Mouse (Mus musculus) midbrain, embryonic 13.5 days (tissue): ENCODE data around the gene Abat. TPM values are rescaled to one million over a fixed set of nuclear protein-coding genes. Genes with fewer than 3 reads are reported as not detected.

ENCODE experiments used
- ATAC-seq: fragments of 200-750 bp; cut with Nextera tagmentation; 2 replicates; pipeline ENCODE4 v1.8.0; 2017; ENCODE audit warnings: mild to moderate bottlenecking, moderate TSS enrichment, moderate library complexity
- H3K27ac ChIP-seq: fragments of 300-500 bp; sonication (generic); 2 replicates; pipeline ENCODE4 v1.5.1; 2015; ENCODE audit warnings: inconsistent platforms, mild to moderate bottlenecking, moderate library complexity
- H3K27me3 ChIP-seq: fragments of 300-500 bp; sonication (generic); 2 replicates; pipeline ENCODE4 v1.6.1; 2015; ENCODE audit warnings: mild to moderate bottlenecking, inconsistent platforms
- H3K36me3 ChIP-seq: fragments of 300-500 bp; sonication (generic); 2 replicates; pipeline ENCODE4 v1.6.1; 2015; ENCODE audit warnings: mild to moderate bottlenecking, inconsistent platforms
- H3K4me1 ChIP-seq: fragments of 300-500 bp; sonication (generic); replicated peaks from 2 replicates; pipeline ENCODE4 v1.6.1; 2015; ENCODE audit warnings: inconsistent platforms
- H3K4me2 ChIP-seq: fragments of 300-500 bp; sonication (generic); replicated peaks from 2 replicates; pipeline ENCODE4 v1.6.1; 2015; ENCODE audit warnings: moderate library complexity, mild to moderate bottlenecking, inconsistent platforms
- H3K4me3 ChIP-seq: fragments of 300-500 bp; sonication (generic); replicated peaks from 2 replicates; pipeline ENCODE4 v1.5.1; 2015; ENCODE audit warnings: mild to moderate bottlenecking, inconsistent platforms
- H3K9ac ChIP-seq: fragments of 300-500 bp; sonication (generic); replicated peaks from 2 replicates; pipeline ENCODE4 v1.6.1; 2015; ENCODE audit warnings: mild to moderate bottlenecking, inconsistent platforms
- H3K9me3 ChIP-seq: fragments of 300-500 bp; sonication (generic); 2 replicates; pipeline ENCODE4 v1.6.1; 2016; ENCODE audit warnings: mild to moderate bottlenecking, inconsistent platforms
- WGBS: fragments of 180-500 bp; shearing (Covaris S2); methylation state at CpG from one replicate; pipeline ENCODE4 v1.1.7; 2015; 5-methylcytosine and 5-hydroxymethylcytosine counted together
- polyA plus RNA-seq: library from polyadenylated mRNA; unstranded; fragments of >200 nt; fragmentation: Nextera tagmentation; extraction: Ambion mirVana; gene quantifications from 2 replicates; pipeline ENCODE4 v1.2.1, GENCODE M21; 2015

The Abat gene
- polyA plus RNA-seq = 55.2 and 61.4 TPM in 2 replicates

- H3K4me2 ChIP-seq = peak within 1 kb of the TSS; percentile 79
- H3K9me3 ChIP-seq = no peaks in the 10 kb centered on the region
- peaks cover 42% of the 10 kb centered on the region for H3K4me1 ChIP-seq
- peak within 1 kb of the TSS; percentile 64 for H3K4me3 ChIP-seq
- WGBS = under 1% methylated on average over 46 of the region's 46 CpGs
- peak within 1 kb of the TSS; percentile 75 for H3K9ac ChIP-seq
- ATAC-seq = peak; percentile 99
- no peaks in the 10 kb centered on the region for H3K27me3 ChIP-seq
- H3K27ac ChIP-seq = peak within 1 kb of the TSS; percentile 68
- no peaks in the 10 kb centered on the region for H3K36me3 ChIP-seq
Observed at GRCm38 (mm10) chr16:8513236-8513906, at the start of gene Abat. Abat (plus strand) TSS chr16:8513429.

GRCm38 (mm10) chr16:8470132-8470531 is 43.1 kb upstream of the Abat start:
- peak; percentile 74 for ATAC-seq
- Histone ChIP-seq H3K27me3 (peaks cover 5% of the 10 kb centered on the region; the same call in 1 of the 2 replicates), H3K4me2 (peak overlapping the region; percentile 82), H3K27ac (no peak overlapping the region), H3K4me3 (peak overlapping the region; percentile 83), H3K4me1 (peaks cover 13% of the 10 kb centered on the region), H3K36me3 (peaks cover 4% of the 10 kb centered on the region; the same call in 1 of the 2 replicates), H3K9ac (no peak overlapping the region), H3K9me3 (no peaks in the 10 kb centered on the region)
- 74% methylated on average over 2 of the region's 2 CpGs for WGBS

- Histone ChIP-seq H3K9ac (peak within 1 kb of the TSS; percentile 86), H3K4me2 (peak within 1 kb of the TSS; percentile 82), H3K36me3 (peaks cover 7% of the 10 kb centered on the region; the same call in 1 of the 2 replicates), H3K27ac (peak within 1 kb of the TSS; percentile 72), H3K4me1 (peaks cover 13% of the 10 kb centered on the region), H3K4me3 (peak within 1 kb of the TSS; percentile 83), H3K27me3 (peaks cover 5% of the 10 kb centered on the region; the same call in 1 of the 2 replicates), H3K9me3 (no peaks in the 10 kb centered on the region)
- under 1% methylated on average over 48 of the region's 48 CpGs for WGBS
- peak; percentile 98 for ATAC-seq
Observed at GRCm38 (mm10) chr16:8470603-8471481, 42.4 kb upstream of the Abat start, which contains the start of gene Mettl22. Mettl22 (plus strand) TSS chr16:8470788.

GRCm38 (mm10) chr16:8487396-8488005 is 25.7 kb upstream of the Abat start:
- Histone ChIP-seq H3K9me3 (no peaks in the 10 kb centered on the region), H3K27me3 (no peaks in the 10 kb centered on the region), H3K4me1 (0 out of 2 replicates have a peak, but pooled peaks cover 6% of the 10 kb centered on the region), H3K27ac (no peak overlapping the region), H3K4me3 (no peak overlapping the region), H3K4me2 (no peak overlapping the region), H3K36me3 (peaks cover 77% of the 10 kb centered on the region), H3K9ac (no peak overlapping the region)
- ATAC-seq = no peak
- WGBS = 95% methylated on average over 9 of the region's 9 CpGs

GRCm38 (mm10) chr16:8489340-8489739 is 23.9 kb upstream of the Abat start:
- H3K27me3 ChIP-seq = no peaks in the 10 kb centered on the region
- H3K9me3 ChIP-seq = no peaks in the 10 kb centered on the region
- no peak overlapping the region for H3K4me3 ChIP-seq
- ATAC-seq = no peak
- no peak overlapping the region for H3K4me2 ChIP-seq
- H3K9ac ChIP-seq = no peak overlapping the region
- 0 out of 2 replicates have a peak, but pooled peaks cover 6% of the 10 kb centered on the region for H3K4me1 ChIP-seq
- H3K27ac ChIP-seq = no peak overlapping the region
- peaks cover 59% of the 10 kb centered on the region for H3K36me3 ChIP-seq
- 77% methylated on average over 5 of the region's 5 CpGs for WGBS

GRCm38 (mm10) chr16:8491743-8492490 is 21.3 kb upstream of the Abat start:
- Histone ChIP-seq H3K27me3 (no peaks in the 10 kb centered on the region; the same call in 1 of the 2 replicates), H3K9ac (no peak overlapping the region), H3K27ac (no peak overlapping the region), H3K4me1 (0 out of 2 replicates have a peak, but pooled peaks cover 6% of the 10 kb centered on the region), H3K36me3 (peaks cover 36% of the 10 kb centered on the region), H3K4me3 (no peak overlapping the region), H3K4me2 (no peak overlapping the region), H3K9me3 (no peaks in the 10 kb centered on the region)
- 42% methylated on average over 13 of the region's 13 CpGs for WGBS
- peak; percentile 57 for ATAC-seq

GRCm38 (mm10) chr16:8494268-8494667 is 19.0 kb upstream of the Abat start:
- 21% methylated on average over 4 of the region's 4 CpGs for WGBS
- Histone ChIP-seq H3K4me1 (0 out of 2 replicates have a peak, but pooled peaks cover 9% of the 10 kb centered on the region), H3K9ac (no peak overlapping the region), H3K4me2 (no peak overlapping the region), H3K27me3 (no peaks in the 10 kb centered on the region; the same call in 1 of the 2 replicates), H3K4me3 (no peak overlapping the region), H3K36me3 (peaks cover 17% of the 10 kb centered on the region), H3K27ac (no peak overlapping the region), H3K9me3 (no peaks in the 10 kb centered on the region)
- peak; percentile 78 for ATAC-seq

- Histone ChIP-seq H3K27ac (no peak overlapping the region), H3K4me3 (no peak overlapping the region), H3K4me2 (no peak overlapping the region), H3K9ac (no peak overlapping the region), H3K4me1 (0 out of 2 replicates have a peak, but pooled peaks cover 7% of the 10 kb centered on the region), H3K36me3 (no peaks in the 10 kb centered on the region), H3K27me3 (no peaks in the 10 kb centered on the region; the same call in 1 of the 2 replicates), H3K9me3 (no peaks in the 10 kb centered on the region)
- no peak for ATAC-seq
- 57% methylated on average over 2 of the region's 2 CpGs for WGBS
Observed at GRCm38 (mm10) chr16:8496967-8497366, 16.3 kb upstream of the Abat start.

GRCm38 (mm10) chr16:8504271-8504670 is 9.0 kb upstream of the Abat start:
- Histone ChIP-seq H3K27ac (no peak overlapping the region), H3K36me3 (no peaks in the 10 kb centered on the region), H3K4me3 (no peak overlapping the region), H3K27me3 (no peaks in the 10 kb centered on the region), H3K9me3 (no peaks in the 10 kb centered on the region), H3K9ac (no peak overlapping the region), H3K4me2 (no peak overlapping the region), H3K4me1 (no peaks in the 10 kb centered on the region)
- ATAC-seq = no peak
- 51% methylated on average over 2 of the region's 2 CpGs for WGBS

GRCm38 (mm10) chr16:8509894-8510293 is 3.3 kb upstream of the Abat start:
- Histone ChIP-seq H3K9ac (no peak overlapping the region), H3K27me3 (no peaks in the 10 kb centered on the region), H3K4me1 (peaks cover 19% of the 10 kb centered on the region), H3K9me3 (no peaks in the 10 kb centered on the region), H3K4me2 (no peak overlapping the region), H3K36me3 (no peaks in the 10 kb centered on the region), H3K27ac (no peak overlapping the region), H3K4me3 (no peak overlapping the region)
- 73% methylated on average over 5 of the region's 5 CpGs for WGBS
- ATAC-seq = no peak

GRCm38 (mm10) chr16:8512830-8513229 is 399 bp upstream of the Abat start:
- Histone ChIP-seq H3K9me3 (no peaks in the 10 kb centered on the region), H3K4me1 (peaks cover 37% of the 10 kb centered on the region), H3K27ac (no peak overlapping the region), H3K4me2 (peak overlapping the region; percentile 79), H3K36me3 (no peaks in the 10 kb centered on the region), H3K4me3 (peak overlapping the region; percentile 64), H3K27me3 (no peaks in the 10 kb centered on the region), H3K9ac (peak overlapping the region; percentile 55)
- ATAC-seq = peak; percentile 57; the same call in 1 of the 2 replicates
- WGBS = under 1% methylated on average over 5 of the region's 5 CpGs
